Mouse (Mus musculus): ENCODE results near the gene Slc35f3. TPM values are rescaled to one million over a fixed set of nuclear protein-coding genes. Genes with fewer than 3 reads are reported as not detected.

Slc35f3 gene
- polyA plus RNA-seq, 1 experiment from 2014 or later: 3.4 TPM

Other genes with a start within 250 kb of the Slc35f3 start
- gene Coa6, start 124.0 kb downstream of the Slc35f3 start, polyA plus RNA-seq (2014; fragmentation: Nextera tagmentation; extraction: Ambion mirVana): 44.7 and 51.1 TPM in 2 replicates
- gene Tarbp1, start 176.5 kb downstream of the Slc35f3 start, polyA plus RNA-seq (2014; fragmentation: Nextera tagmentation; extraction: Ambion mirVana): 2.2 and 2.5 TPM in 2 replicates

Measured in hindbrain, embryonic 14.5 days (tissue).